Mouse (Mus musculus) mesoderm, embryonic 11.5 days (tissue): ENCODE measurements around the gene Fam189b.

Source experiments
- DNase-seq: peaks from one replicate; pipeline ENCODE4 v3.0.0-alpha.2; 2012; ENCODE audit warnings: low read depth, low spot score

Fam189b gene

GRCm38 (mm10) chr3:89165268-89165870, 17.6 kb upstream of the Fam189b start:
- no peak for DNase-seq

- DNase-seq = no peak
These were observed 16.0 kb upstream of the Fam189b start for GRCm38 (mm10) chr3:89166945-89167344.

GRCm38 (mm10) chr3:89174844-89175243, 8.1 kb upstream of the Fam189b start:
- no peak for DNase-seq

GRCm38 (mm10) chr3:89175544-89175943, 7.4 kb upstream of the Fam189b start:
- no peak for DNase-seq

GRCm38 (mm10) chr3:89176421-89176820, 6.5 kb upstream of the Fam189b start:
- DNase-seq = no peak

- peak; percentile 97 for DNase-seq
These were observed 5.5 kb upstream of the Fam189b start, which contains the start of gene Scamp3 for GRCm38 (mm10) chr3:89177242-89178106. TSS of gene Scamp3 (plus strand) at chr3:89177473.

- DNase-seq = no peak
These were observed 4.9 kb upstream of the Fam189b start for GRCm38 (mm10) chr3:89178107-89178385.

- no peak for DNase-seq
These were observed 3.9 kb upstream of the Fam189b start for GRCm38 (mm10) chr3:89179056-89179455.

- DNase-seq = no peak
These were observed 1.0 kb upstream of the Fam189b start for GRCm38 (mm10) chr3:89181749-89182500.

- DNase-seq = no peak
These were observed 349 bp upstream of the Fam189b start for GRCm38 (mm10) chr3:89182531-89183057.

- no peak for DNase-seq
These were observed 994 bp downstream of the Fam189b start for GRCm38 (mm10) chr3:89183959-89184315.

- DNase-seq = no peak
These were observed 4.3 kb downstream of the Fam189b start for GRCm38 (mm10) chr3:89187197-89187596.

- DNase-seq = no peak
These were observed 4.9 kb downstream of the Fam189b start for GRCm38 (mm10) chr3:89187690-89188477.

- DNase-seq = no peak
These were observed 5.5 kb downstream of the Fam189b start for GRCm38 (mm10) chr3:89188478-89188875.

- no peak for DNase-seq
These were observed 7.5 kb downstream of the Fam189b start for GRCm38 (mm10) chr3:89190436-89190835.

- no peak for DNase-seq
These were observed 10.4 kb downstream of the Fam189b start for GRCm38 (mm10) chr3:89193351-89193750.

- no peak for DNase-seq
These were observed 10.9 kb downstream of the Fam189b start for GRCm38 (mm10) chr3:89193853-89194252.

GRCm38 (mm10) chr3:89195979-89196877, 13.3 kb downstream of the Fam189b start:
- peak; percentile 95 for DNase-seq

GRCm38 (mm10) chr3:89199839-89200238, 16.9 kb downstream of the Fam189b start:
- DNase-seq = no peak
